Mouse (Mus musculus) forebrain, embryonic 15.5 days (tissue): ENCODE measurements around the gene Gm17545. TPM values are rescaled to one million over a fixed set of nuclear protein-coding genes. Genes with fewer than 3 reads are reported as not detected.

Experiments used
- ATAC-seq: fragments of 200-750 bp; cut with Nextera tagmentation; replicated peaks from 2 replicates; pipeline ENCODE4 v1.8.0; 2017; ENCODE audit warnings: mild to moderate bottlenecking, moderate TSS enrichment, moderate library complexity
- H3K27ac ChIP-seq: fragments of 300-500 bp; sonication (generic); replicated peaks from 2 replicates; pipeline ENCODE4 v1.5.1; 2015; ENCODE audit warnings: mild to moderate bottlenecking, inconsistent platforms
- H3K27me3 ChIP-seq: fragments of 300-500 bp; sonication (generic); 2 replicates; pipeline ENCODE4 v1.6.1; 2015; ENCODE audit warnings: inconsistent platforms
- H3K36me3 ChIP-seq: fragments of 300-500 bp; sonication (generic); 2 replicates; pipeline ENCODE4 v1.6.1; 2015; ENCODE audit warnings: mild to moderate bottlenecking, inconsistent platforms
- H3K4me1 ChIP-seq: fragments of 300-500 bp; sonication (generic); 2 replicates; pipeline ENCODE4 v1.6.1; 2015; ENCODE audit warnings: inconsistent platforms
- H3K4me2 ChIP-seq: fragments of 300-500 bp; sonication (generic); replicated peaks from 2 replicates; pipeline ENCODE4 v1.6.1; 2015; ENCODE audit warnings: mild to moderate bottlenecking, inconsistent platforms
- H3K4me3 ChIP-seq: fragments of 300-500 bp; sonication (generic); 2 replicates; pipeline ENCODE4 v1.5.1; 2015; ENCODE audit warnings: mild to moderate bottlenecking, inconsistent platforms
- H3K9ac ChIP-seq: fragments of 300-500 bp; sonication (generic); replicated peaks from 2 replicates; pipeline ENCODE4 v1.6.1; 2015; ENCODE audit warnings: mild to moderate bottlenecking, inconsistent platforms
- H3K9me3 ChIP-seq: fragments of 300-500 bp; sonication (generic); 2 replicates; pipeline ENCODE4 v1.6.1; 2016; ENCODE audit warnings: inconsistent platforms
- WGBS: fragments of 180-500 bp; shearing (Covaris S2); methylation state at CpG from one replicate; pipeline ENCODE4 v1.1.7; 2015; ENCODE audit warnings: mixed read lengths; 5-methylcytosine and 5-hydroxymethylcytosine counted together
- polyA plus RNA-seq: library from polyadenylated mRNA; unstranded; fragments of >200 nt; fragmentation: Nextera tagmentation; extraction: Ambion mirVana; gene quantifications from 2 replicates; pipeline ENCODE4 v1.2.1, GENCODE M21; 2015

Gm17545 gene
- polyA plus RNA-seq, 1 experiment from 2014 or later, result not detected

- Histone ChIP-seq H3K9ac (no peak overlapping the region), H3K4me3 (no peak overlapping the region), H3K27ac (no peak overlapping the region), H3K27me3 (no peaks in the 10 kb centered on the region), H3K9me3 (no peaks in the 10 kb centered on the region), H3K36me3 (peaks cover 69% of the 10 kb centered on the region), H3K4me1 (no peaks in the 10 kb centered on the region), H3K4me2 (no peak overlapping the region)
- ATAC-seq, result no peak
- WGBS, result 84% methylated on average over 13 of the region's 13 CpGs
Observed at GRCm38 (mm10) chr9:22448420-22448819, 5.7 kb upstream of the Gm17545 start.

- H3K9me3 ChIP-seq, result no peaks in the 10 kb centered on the region
- no peaks in the 10 kb centered on the region for H3K27me3 ChIP-seq
- H3K4me3 ChIP-seq, result no peak overlapping the region
- H3K4me2 ChIP-seq, result no peak overlapping the region
- H3K9ac ChIP-seq, result no peak overlapping the region
- H3K36me3 ChIP-seq, result peaks cover 77% of the 10 kb centered on the region
- WGBS, result 96% methylated on average over 6 of the region's 6 CpGs
- H3K27ac ChIP-seq, result no peak overlapping the region
- no peaks in the 10 kb centered on the region for H3K4me1 ChIP-seq
- no peak for ATAC-seq
Observed at GRCm38 (mm10) chr9:22449209-22449608, 4.9 kb upstream of the Gm17545 start.

- Histone ChIP-seq H3K27ac (no peak overlapping the region), H3K4me1 (no peaks in the 10 kb centered on the region), H3K9ac (no peak overlapping the region), H3K4me3 (no peak overlapping the region), H3K9me3 (no peaks in the 10 kb centered on the region), H3K4me2 (no peak overlapping the region), H3K27me3 (no peaks in the 10 kb centered on the region), H3K36me3 (peaks cover 98% of the 10 kb centered on the region)
- no peak for ATAC-seq
- WGBS, result 94% methylated on average over 10 of the region's 10 CpGs
Observed at GRCm38 (mm10) chr9:22452697-22453096, 1.4 kb upstream of the Gm17545 start.

- no peaks in the 10 kb centered on the region for H3K9me3 ChIP-seq
- H3K4me1 ChIP-seq, result no peaks in the 10 kb centered on the region
- 90% methylated on average over 10 of the region's 10 CpGs for WGBS
- no peak overlapping the region for H3K4me2 ChIP-seq
- no peak overlapping the region for H3K9ac ChIP-seq
- ATAC-seq, result no peak
- H3K27me3 ChIP-seq, result no peaks in the 10 kb centered on the region
- H3K4me3 ChIP-seq, result no peak overlapping the region
- no peak overlapping the region for H3K27ac ChIP-seq
- peaks cover 95% of the 10 kb centered on the region for H3K36me3 ChIP-seq
Observed at GRCm38 (mm10) chr9:22453501-22453924, 577 bp upstream of the Gm17545 start.

GRCm38 (mm10) chr9:22455041-22455440, 951 bp downstream of the Gm17545 start:
- Histone ChIP-seq H3K36me3 (peaks cover 80% of the 10 kb centered on the region), H3K27ac (no peak overlapping the region), H3K9ac (no peak overlapping the region), H3K4me1 (no peaks in the 10 kb centered on the region), H3K27me3 (no peaks in the 10 kb centered on the region), H3K4me3 (no peak overlapping the region), H3K9me3 (no peaks in the 10 kb centered on the region), H3K4me2 (no peak overlapping the region)
- no peak for ATAC-seq

- no peak for ATAC-seq
- Histone ChIP-seq H3K4me2 (no peak overlapping the region), H3K4me3 (no peak overlapping the region), H3K27me3 (no peaks in the 10 kb centered on the region), H3K36me3 (peaks cover 60% of the 10 kb centered on the region), H3K9ac (no peak overlapping the region), H3K27ac (no peak overlapping the region), H3K4me1 (no peaks in the 10 kb centered on the region; the same call in 1 of the 2 replicates), H3K9me3 (no peaks in the 10 kb centered on the region)
- WGBS, result 94% methylated on average over 11 of the region's 11 CpGs
Observed at GRCm38 (mm10) chr9:22457142-22457835, 3.2 kb downstream of the Gm17545 start.

GRCm38 (mm10) chr9:22461946-22462345, 7.9 kb downstream of the Gm17545 start:
- Histone ChIP-seq H3K4me2 (no peak overlapping the region), H3K4me1 (peaks cover 4% of the 10 kb centered on the region), H3K27ac (no peak overlapping the region), H3K4me3 (no peak overlapping the region), H3K9me3 (no peaks in the 10 kb centered on the region), H3K27me3 (no peaks in the 10 kb centered on the region), H3K9ac (no peak overlapping the region), H3K36me3 (peaks cover 18% of the 10 kb centered on the region)
- WGBS, result 67% methylated on average over 3 of the region's 3 CpGs
- ATAC-seq, result no peak

- no peak overlapping the region for H3K4me2 ChIP-seq
- H3K27me3 ChIP-seq, result no peaks in the 10 kb centered on the region
- H3K4me1 ChIP-seq, result peaks cover 12% of the 10 kb centered on the region
- 95% methylated on average over 5 of the region's 5 CpGs for WGBS
- H3K9ac ChIP-seq, result no peak overlapping the region
- no peak overlapping the region for H3K4me3 ChIP-seq
- no peak for ATAC-seq
- H3K27ac ChIP-seq, result no peak overlapping the region
- no peaks in the 10 kb centered on the region for H3K9me3 ChIP-seq
- H3K36me3 ChIP-seq, result 0 out of 2 replicates have a peak, but pooled peaks cover 3% of the 10 kb centered on the region
Observed at GRCm38 (mm10) chr9:22466212-22466611, 12.1 kb downstream of the Gm17545 start.

- Histone ChIP-seq H3K36me3 (0 out of 2 replicates have a peak, but pooled peaks cover 3% of the 10 kb centered on the region), H3K4me1 (peaks cover 12% of the 10 kb centered on the region), H3K27me3 (no peaks in the 10 kb centered on the region), H3K4me3 (peak overlapping the region; percentile 87), H3K9me3 (no peaks in the 10 kb centered on the region), H3K27ac (peak overlapping the region; percentile 92), H3K4me2 (peak overlapping the region; percentile 58), H3K9ac (peak overlapping the region; percentile 90)
- under 1% methylated on average over 73 of the region's 73 CpGs for WGBS
- peak; percentile 80 for ATAC-seq
Observed at GRCm38 (mm10) chr9:22467371-22468169, 13.5 kb downstream of the Gm17545 start.

GRCm38 (mm10) chr9:22468170-22468898, 14.2 kb downstream of the Gm17545 start:
- Histone ChIP-seq H3K4me2 (peak overlapping the region; percentile 58), H3K9ac (peak overlapping the region; percentile 90), H3K9me3 (no peaks in the 10 kb centered on the region), H3K4me3 (peak overlapping the region; percentile 87), H3K27me3 (no peaks in the 10 kb centered on the region), H3K27ac (peak overlapping the region; percentile 92), H3K36me3 (0 out of 2 replicates have a peak, but pooled peaks cover 3% of the 10 kb centered on the region), H3K4me1 (peaks cover 12% of the 10 kb centered on the region)
- whole genome bisulfite sequencing, result 3% methylated on average over 43 of the region's 43 CpGs
- ATAC-seq, result peak; percentile 91

GRCm38 (mm10) chr9:22468899-22469259, 14.8 kb downstream of the Gm17545 start:
- Histone ChIP-seq H3K4me2 (no peak overlapping the region), H3K4me3 (no peak overlapping the region), H3K9ac (no peak overlapping the region), H3K27ac (no peak overlapping the region; the same call in 1 of the 2 replicates), H3K36me3 (0 out of 2 replicates have a peak, but pooled peaks cover 3% of the 10 kb centered on the region), H3K27me3 (no peaks in the 10 kb centered on the region), H3K4me1 (peaks cover 12% of the 10 kb centered on the region), H3K9me3 (no peaks in the 10 kb centered on the region)
- no peak for ATAC-seq
- 80% methylated on average over 8 of the region's 8 CpGs for WGBS

- 89% methylated on average over 3 of the region's 3 CpGs for WGBS
- Histone ChIP-seq H3K9me3 (no peaks in the 10 kb centered on the region), H3K27ac (no peak within 1 kb of the TSS; the same call in 1 of the 2 replicates), H3K9ac (peak within 1 kb of the TSS; percentile 90), H3K4me1 (peaks cover 12% of the 10 kb centered on the region), H3K4me3 (peak within 1 kb of the TSS; percentile 87), H3K27me3 (no peaks in the 10 kb centered on the region), H3K4me2 (peak within 1 kb of the TSS; percentile 58), H3K36me3 (0 out of 2 replicates have a peak, but pooled peaks cover 3% of the 10 kb centered on the region)
- no peak for ATAC-seq
Observed at GRCm38 (mm10) chr9:22469643-22470042, 15.6 kb downstream of the Gm17545 start, which contains the start of gene Rp9. TSS of gene Rp9 (minus strand) at chr9:22469743.
